Mouse (Mus musculus) left cerebral cortex, adult 9 months (tissue): ENCODE results near the gene Nfix.

ENCODE experiments used
- DNase-seq, 2 experiments: peaks; one replicate each; pipeline ENCODE4 v3.0.0; 2022; ENCODE audit warnings: low spot score in 2 of 2

The Nfix gene

GRCm38 (mm10) chr8:84740895-84741843 lies 59.0 kb downstream of the Nfix start:
- DNase-seq: no peak

- no peak for DNase-seq
Measured at GRCm38 (mm10) chr8:84739401-84739742, 60.8 kb downstream of the Nfix start.

- no peak for DNase-seq
Measured at GRCm38 (mm10) chr8:84738715-84739400, 61.3 kb downstream of the Nfix start.

- DNase-seq: no peak
Measured at GRCm38 (mm10) chr8:84738266-84738665, 61.9 kb downstream of the Nfix start.

GRCm38 (mm10) chr8:84737608-84738007 lies 62.5 kb downstream of the Nfix start:
- DNase-seq: peak in 1 of 2 experiments; percentile 77

- no peak for DNase-seq
Measured at GRCm38 (mm10) chr8:84736521-84736920, 63.6 kb downstream of the Nfix start.

GRCm38 (mm10) chr8:84735597-84735996 lies 64.5 kb downstream of the Nfix start:
- DNase-seq: no peak

- no peak for DNase-seq
Measured at GRCm38 (mm10) chr8:84734680-84735079, 65.5 kb downstream of the Nfix start.

GRCm38 (mm10) chr8:84733959-84734358 lies 66.2 kb downstream of the Nfix start:
- DNase-seq: no peak

- no peak for DNase-seq
Measured at GRCm38 (mm10) chr8:84732996-84733395, 67.1 kb downstream of the Nfix start.

- DNase-seq: peak in 1 of 2 experiments; percentile 62
Measured at GRCm38 (mm10) chr8:84732545-84732944, 67.6 kb downstream of the Nfix start.

GRCm38 (mm10) chr8:84731371-84732177 lies 68.6 kb downstream of the Nfix start:
- no peak for DNase-seq

GRCm38 (mm10) chr8:84730541-84731370 lies 69.4 kb downstream of the Nfix start:
- no peak for DNase-seq

GRCm38 (mm10) chr8:84729921-84730362 lies 70.2 kb downstream of the Nfix start:
- DNase-seq: no peak

- no peak for DNase-seq
Measured at GRCm38 (mm10) chr8:84728474-84728873, 71.7 kb downstream of the Nfix start.

GRCm38 (mm10) chr8:84725941-84726259 lies 74.2 kb downstream of the Nfix start:
- DNase-seq: peak in 1 of 2 experiments; percentile 70

GRCm38 (mm10) chr8:84725246-84725940 lies 74.8 kb downstream of the Nfix start:
- no peak for DNase-seq

- DNase-seq: no peak
Measured at GRCm38 (mm10) chr8:84724683-84725082, 75.5 kb downstream of the Nfix start.

GRCm38 (mm10) chr8:84723571-84723900 lies 76.6 kb downstream of the Nfix start:
- DNase-seq: no peak

GRCm38 (mm10) chr8:84722850-84723570 lies 77.1 kb downstream of the Nfix start, which contains the start of gene G430095P16Rik:
G430095P16Rik (plus strand) TSS chr8:84723007.
- peak in 1 of 2 experiments; percentile 76 for DNase-seq
